Comparison of ENCODE assay signal across 8 mouse cellular contexts in the genomic region with DNA sequence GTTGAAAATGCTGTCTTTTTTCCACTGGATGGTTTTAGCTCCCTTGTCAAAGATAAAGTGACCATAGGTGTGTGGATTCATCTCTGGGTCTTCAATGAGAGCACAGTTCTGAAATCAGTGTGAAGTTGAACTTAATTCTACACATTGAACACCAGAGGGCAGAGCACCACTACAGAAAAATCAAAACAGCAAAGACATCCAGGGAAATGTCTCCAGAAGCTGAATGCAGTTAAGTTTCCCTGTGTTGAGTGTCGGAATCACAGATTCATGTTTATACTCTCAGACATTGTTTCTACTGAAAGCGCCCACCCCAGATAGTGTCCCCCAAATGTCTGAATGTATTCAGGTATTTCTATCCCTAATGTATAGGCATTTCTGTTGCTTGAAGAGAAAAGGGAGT.
DNase-seq lines count a peak whose midpoint lies in the region; ATAC-seq lines count a peak whose summit lies in the region.

No protein-coding gene starts in this region.

- H3K36me3 ChIP-seq in midbrain, embryonic 13.5 days, result no peaks in the 10 kb centered on the region

- WGBS in midbrain, embryonic 13.5 days, result 33% methylated on average over 2 of the region's 2 CpGs

- H3K9ac ChIP-seq in midbrain, embryonic 13.5 days (replicated peaks), result no peak overlapping the region

- no peak overlapping the region for H3K4me3 ChIP-seq in midbrain, embryonic 13.5 days (replicated peaks)

- DNase-seq in kidney, postnatal 10 days, result peak; percentile 15
- no peak for DNase-seq in kidney, adult 11 months
- DNase-seq in CD4-positive, CD25-positive, alpha-beta regulatory T cell, adult 2 months (ENCODE audit: low read depth, low spot score), result peak; percentile 68
- peak; percentile 37 for DNase-seq in brain, embryonic 18.5 days (ENCODE audit: low read depth, low spot score)
- DNase-seq in forelimb bud, embryonic 11.5 days (ENCODE audit: low read depth, low spot score), result peak; percentile 23
- DNase-seq in c-Kit-positive CD71-positive TER-119-positive erythroid progenitor cells, embryonic 14.5 days (ENCODE audit: low spot score), result no peak
- DNase-seq in adrenal gland, postnatal 25 days, result no peak

- no peaks in the 10 kb centered on the region for H3K9me3 ChIP-seq in midbrain, embryonic 13.5 days

- peak; percentile 34; the same call in 1 of the 2 replicates for ATAC-seq in midbrain, embryonic 13.5 days

- no peaks in the 10 kb centered on the region for H3K27me3 ChIP-seq in midbrain, embryonic 13.5 days

- H3K4me2 ChIP-seq in midbrain, embryonic 13.5 days (replicated peaks), result no peak overlapping the region

- no peaks in the 10 kb centered on the region for H3K4me1 ChIP-seq in midbrain, embryonic 13.5 days (replicated peaks)

- H3K27ac ChIP-seq in midbrain, embryonic 13.5 days, result no peak overlapping the region

Comparison
In these comparisons a context has a peak if more than half of its experiments do, and no peak if none do; other contexts are left out.
1. DNase-seq: peak in kidney, postnatal 10 days (single experiment), CD4-positive, CD25-positive, alpha-beta regulatory T cell, adult 2 months (single experiment), brain, embryonic 18.5 days (single experiment) and forelimb bud, embryonic 11.5 days (single experiment); none in kidney, adult 11 months (single experiment), c-Kit-positive CD71-positive TER-119-positive erythroid progenitor cells, embryonic 14.5 days (single experiment) and adrenal gland, postnatal 25 days (single experiment).